Mouse (Mus musculus): ENCODE measurements around the gene Prss32.

Gene Prss32

DNA sequence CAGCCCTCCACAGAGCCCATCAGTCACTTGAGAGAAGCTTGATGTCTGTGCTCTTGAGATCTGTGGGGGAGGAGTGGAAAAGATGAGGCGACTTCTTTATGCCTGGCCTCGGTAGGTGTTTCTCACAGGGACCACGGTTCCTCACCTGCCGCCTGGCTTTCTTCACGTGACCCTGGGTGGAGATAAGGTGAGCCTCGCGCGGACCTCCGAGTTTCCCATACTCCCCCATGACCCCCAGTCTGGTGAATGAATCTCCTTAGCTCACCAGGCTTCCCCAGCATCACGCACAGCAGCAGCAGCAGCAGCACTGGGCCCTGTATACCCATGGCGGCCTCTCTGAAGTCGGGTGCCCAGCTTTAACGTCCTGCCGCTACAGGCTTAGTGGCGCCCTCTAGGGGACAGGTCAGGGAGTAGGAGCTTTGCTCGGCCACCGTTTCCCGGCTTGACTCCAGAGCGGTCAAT is at the start of gene Prss32, which contains the start of gene Prss41:
Prss32 (plus strand) TSS at position 44 of the 462 bp plus-strand sequence.
Prss41 (minus strand) TSS at position 361 of the 462 bp plus-strand sequence.
- peak; percentile 35 for DNase-seq (ENCODE audit: low read depth, low spot score)

DNA sequence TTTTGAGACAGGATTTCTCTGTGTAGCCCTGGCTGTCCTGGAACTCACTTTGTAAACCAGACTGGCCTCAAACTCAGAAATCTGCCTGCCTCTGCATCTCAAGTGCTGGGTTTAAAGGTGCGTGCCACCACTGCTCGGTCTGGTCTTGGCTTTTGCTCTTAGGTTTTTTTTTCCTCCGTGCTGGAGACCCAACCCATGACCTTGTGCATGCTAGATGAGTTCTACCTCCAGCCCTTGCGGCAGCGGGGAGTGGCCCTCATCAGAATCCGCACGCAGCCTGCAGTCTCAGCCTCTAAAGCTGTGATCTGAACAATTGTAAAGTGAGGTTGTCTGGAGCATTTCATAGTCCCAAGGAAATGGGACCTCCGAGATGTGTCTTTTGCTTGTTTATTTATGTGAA is 48.3 kb upstream of the Prss32 start:
- DNase-seq (ENCODE audit: low read depth, low spot score), result no peak

DNA sequence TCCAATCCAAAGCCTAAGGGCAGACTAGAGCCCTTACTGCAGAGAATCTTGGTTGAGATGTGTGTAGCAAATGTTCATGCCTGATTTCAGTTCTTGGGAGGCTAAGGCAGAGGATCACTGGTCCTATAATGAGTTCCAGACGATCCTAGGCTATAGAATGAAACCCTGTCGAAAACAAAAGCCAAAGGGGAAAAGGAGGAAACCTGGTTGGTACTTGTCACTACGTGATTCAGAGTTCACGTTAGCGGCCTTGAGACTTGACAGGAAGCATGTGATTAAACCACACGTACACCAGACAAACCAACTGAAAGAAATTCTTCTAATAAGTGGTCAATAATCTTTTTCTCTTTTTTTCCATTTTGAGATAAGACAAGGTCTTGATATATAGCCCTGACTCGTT is 46.3 kb upstream of the Prss32 start:
- DNase-seq (ENCODE audit: low read depth, low spot score), result no peak

DNA sequence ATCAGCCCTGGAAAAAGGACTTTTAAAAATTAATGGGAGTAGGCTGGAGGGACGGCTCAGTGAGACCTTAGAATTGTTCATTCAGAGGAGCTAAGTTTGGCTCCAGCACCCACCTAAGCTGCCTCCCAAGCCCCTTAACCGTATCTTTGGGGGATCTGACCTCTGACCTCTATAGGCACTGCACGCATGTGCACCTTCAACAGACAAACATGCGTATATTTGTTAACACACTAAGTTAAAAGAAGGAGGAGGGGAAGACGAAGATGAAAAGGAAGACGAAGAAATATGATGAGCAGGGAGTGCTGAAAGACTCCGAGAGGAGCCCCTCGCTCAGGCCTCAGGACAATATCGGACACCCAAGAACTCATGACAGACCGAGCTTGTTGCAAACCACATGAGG is 42.0 kb upstream of the Prss32 start:
- DNase-seq (ENCODE audit: low read depth, low spot score), result no peak

DNA sequence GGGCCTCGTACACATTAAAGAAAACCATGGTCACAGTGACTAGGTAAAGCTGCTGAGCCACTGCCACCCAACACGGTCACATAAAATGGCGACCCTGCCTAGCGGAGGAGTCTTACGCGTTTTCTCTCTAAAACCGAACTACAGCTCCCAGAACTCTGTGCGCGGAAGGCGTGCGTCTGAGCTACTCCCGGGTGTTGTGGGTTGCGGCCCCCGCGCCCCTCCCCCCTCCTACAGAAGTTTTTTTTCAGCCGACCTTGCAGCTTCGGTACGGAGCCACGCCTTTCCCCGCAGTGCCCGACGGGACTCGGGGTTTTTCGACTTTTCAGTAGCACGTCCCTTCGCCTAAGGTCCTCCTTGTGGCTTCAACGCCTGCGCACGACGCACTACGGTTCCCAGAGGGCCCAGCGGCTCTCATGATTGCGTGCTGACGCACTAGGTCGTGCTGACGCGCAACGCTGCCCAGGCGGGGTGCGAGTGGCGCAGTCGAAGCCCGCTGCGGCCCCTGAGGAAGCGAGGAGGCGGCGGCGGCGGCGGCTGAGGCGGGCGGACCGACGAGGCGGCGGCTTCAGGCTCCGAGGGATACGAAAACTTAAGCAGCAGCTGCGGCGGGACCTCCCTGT is 40.8 kb upstream of the Prss32 start:
- peak; percentile 98 for DNase-seq (ENCODE audit: low read depth, low spot score)

DNA sequence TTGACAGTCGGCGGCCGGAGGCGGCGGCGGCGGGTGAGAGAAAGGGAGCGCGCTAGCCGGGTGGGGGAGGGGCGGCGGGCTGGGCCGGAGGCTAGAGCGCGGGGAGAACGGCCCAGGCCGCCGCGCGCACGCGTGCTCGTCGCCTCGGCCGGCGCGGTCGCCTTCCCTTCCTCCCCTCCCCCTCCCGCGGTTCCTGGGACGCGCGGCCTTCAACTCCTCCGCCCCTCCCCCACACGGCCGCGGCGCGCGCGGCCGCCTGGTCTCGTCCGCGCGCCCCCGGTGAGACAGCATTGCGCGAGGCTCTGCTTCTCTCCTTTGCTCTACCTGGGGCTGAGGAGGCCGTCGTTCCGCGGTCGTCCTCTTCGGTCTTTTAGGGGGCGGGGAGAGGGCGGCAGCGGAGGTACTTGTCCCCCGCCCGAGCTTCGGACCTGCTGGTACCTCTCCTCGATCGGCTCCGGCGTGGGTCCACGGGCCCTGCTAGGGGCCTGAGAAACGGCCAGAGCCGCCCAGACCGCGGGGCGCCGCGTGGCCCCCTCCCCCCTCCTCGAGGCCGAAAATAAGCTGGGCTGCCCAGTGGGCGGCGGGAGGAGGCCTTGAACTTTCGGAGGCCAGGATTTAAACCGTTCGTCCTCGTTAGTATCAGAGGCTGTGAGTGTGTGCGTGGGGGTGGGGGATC is 40.2 kb upstream of the Prss32 start:
- DNase-seq (ENCODE audit: low read depth, low spot score), result peak; percentile 84

DNA sequence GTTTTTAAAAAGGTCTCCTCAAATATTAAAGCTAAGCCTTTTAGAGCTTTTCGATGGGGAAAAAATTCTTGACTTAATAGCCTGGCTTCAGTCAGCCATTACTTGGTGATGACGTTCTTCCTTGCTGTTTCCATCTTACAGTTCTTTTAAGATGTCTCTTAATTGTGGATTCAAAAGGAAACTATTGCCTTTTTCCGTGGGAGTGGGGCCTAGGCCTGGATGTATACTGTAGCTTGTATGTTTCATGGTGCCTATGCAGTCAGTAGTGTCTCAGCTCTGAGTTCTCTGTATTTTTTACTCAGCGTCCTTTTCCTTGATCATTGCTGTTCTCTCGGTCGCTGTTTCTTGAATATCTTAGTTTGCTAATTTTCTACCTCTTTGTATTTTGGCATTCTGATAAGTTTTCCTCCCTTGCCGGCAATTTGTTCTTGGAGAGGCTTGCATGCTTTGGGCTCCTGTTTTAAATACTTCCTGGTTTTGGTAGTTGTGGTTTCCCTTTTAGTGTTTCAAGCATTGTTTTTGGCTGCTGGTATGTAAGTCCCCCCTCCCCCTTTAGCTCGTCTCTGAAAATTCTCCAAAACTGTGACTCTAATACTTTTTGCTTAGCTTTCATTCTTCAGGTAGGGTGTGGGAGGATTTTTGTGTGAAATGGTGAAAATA is 39.1 kb upstream of the Prss32 start:
- no peak for DNase-seq (ENCODE audit: low read depth, low spot score)

DNA sequence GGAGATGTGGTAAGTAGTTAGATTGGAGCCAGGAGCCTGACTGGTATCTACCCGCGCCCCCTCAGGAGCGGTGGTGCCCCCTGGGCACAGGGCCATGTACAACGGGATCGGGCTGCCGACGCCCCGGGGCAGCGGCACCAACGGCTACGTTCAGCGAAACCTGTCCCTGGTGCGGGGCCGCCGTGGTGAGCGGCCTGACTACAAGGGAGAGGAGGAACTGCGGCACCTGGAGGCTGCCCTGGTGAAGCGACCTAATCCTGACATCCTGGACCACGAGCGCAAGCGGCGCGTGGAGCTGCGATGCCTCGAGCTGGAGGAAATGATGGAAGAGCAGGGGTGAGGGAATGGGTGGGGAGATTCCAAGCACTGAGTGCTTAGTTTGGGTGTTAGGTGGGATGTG is 36.8 kb upstream of the Prss32 start:
- DNase-seq (ENCODE audit: low read depth, low spot score), result no peak

DNA sequence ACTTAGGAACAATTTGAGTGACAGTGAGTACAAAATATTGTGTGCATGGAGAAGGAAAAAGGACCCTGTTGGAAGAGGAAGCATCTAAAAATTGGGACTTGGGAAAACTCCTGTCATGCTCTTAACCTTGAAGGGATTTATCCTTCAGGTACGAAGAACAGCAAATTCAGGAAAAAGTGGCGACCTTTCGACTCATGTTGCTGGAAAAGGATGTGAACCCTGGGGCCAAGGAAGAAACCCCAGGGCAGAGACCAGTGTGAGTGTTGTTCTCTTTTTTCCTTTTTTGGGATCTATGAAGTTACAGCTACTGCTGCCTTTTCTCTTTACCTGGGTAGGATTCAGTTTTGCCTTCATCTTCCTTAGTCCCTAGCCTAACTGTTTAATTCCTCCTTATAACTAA is 35.7 kb upstream of the Prss32 start:
- DNase-seq (ENCODE audit: low read depth, low spot score), result no peak

DNA sequence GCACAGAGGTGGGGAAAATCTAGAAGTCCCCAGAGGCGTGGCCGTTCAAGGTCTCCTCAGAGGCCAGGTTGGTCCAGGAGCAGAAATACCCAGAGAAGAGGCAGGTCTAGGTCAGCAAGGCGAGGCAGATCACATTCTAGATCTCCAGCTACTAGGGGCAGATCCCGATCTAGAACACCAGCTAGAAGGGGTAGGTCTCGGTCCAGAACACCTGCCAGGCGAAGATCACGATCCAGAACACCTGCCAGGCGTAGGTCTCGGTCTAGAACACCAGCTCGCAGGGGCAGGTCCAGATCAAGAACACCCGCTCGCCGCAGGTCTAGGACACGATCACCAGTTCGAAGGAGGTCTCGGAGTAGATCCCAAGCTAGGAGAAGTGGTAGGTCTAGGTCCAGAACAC is 28.0 kb upstream of the Prss32 start:
- no peak for DNase-seq (ENCODE audit: low read depth, low spot score)

DNA sequence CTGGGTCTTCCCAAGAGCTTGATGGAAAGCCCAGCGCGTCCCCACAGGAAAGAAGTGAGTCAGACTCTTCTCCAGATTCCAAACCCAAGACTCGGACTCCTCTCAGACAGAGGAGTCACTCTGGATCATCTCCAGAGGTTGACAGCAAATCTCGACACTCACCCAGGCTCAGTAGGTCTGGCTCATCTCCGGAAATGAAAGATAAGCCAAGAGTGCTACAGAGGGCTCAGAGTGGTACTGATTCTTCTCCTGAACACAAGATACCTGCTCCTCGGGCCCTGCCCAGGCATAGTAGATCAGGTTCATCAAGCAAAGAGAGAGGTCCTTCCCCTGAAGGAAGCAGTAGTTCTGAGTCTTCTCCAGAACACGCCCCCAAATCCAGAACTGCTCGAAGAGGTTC is 25.1 kb upstream of the Prss32 start:
- DNase-seq (ENCODE audit: low read depth, low spot score), result no peak

DNA sequence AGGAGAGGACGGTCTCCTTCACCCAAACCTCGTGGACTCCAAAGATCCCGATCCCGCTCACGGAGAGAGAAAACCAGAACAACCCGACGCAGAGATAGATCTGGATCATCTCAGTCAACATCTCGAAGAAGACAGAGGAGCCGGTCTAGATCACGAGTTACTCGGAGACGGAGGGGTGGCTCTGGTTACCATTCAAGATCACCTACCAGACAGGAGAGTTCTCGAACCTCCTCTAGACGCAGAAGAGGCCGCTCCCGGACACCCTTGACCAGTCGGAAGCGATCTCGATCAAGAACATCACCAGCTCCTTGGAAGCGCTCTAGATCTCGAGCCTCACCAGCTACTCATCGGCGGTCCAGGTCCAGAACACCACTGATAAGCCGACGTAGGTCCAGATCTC is 24.4 kb upstream of the Prss32 start:
- no peak for DNase-seq (ENCODE audit: low read depth, low spot score)

DNA sequence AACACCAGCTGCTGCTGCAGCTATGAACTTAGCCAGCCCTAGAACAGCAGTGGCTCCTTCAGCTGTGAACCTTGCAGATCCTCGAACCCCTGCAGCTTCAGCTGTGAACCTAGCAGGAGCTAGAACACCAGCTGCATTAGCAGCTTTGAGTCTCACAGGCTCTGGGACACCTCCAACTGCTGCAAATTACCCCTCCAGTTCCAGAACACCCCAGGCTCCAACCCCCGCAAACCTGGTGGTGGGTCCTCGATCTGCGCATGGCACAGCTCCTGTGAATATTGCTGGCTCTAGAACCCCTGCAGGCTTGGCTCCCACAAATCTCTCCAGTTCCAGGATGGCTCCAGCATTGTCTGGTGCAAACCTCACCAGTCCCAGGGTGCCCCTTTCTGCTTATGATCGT is 22.9 kb upstream of the Prss32 start:
- DNase-seq (ENCODE audit: low read depth, low spot score), result no peak

DNA sequence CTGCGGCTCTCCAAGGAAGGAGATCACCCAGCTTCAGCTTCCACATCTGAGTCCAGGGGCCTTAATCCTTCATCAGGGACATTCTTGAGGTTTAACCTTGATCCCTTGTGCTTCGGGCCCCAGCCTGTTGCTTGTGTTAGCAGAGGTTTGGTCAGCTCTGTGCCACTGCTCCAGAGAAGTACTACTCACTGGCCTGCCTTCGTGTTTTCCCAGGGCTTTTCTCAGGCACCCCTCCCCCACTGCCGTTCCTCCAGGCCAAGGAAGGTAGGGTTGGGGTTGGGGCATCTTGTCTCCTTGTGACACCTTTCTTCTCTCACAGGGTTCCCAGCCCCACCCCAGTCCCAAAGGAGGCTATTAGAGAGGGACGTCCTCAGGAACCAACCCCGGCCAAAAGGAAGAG is 21.6 kb upstream of the Prss32 start:
- DNase-seq (ENCODE audit: low read depth, low spot score), result no peak

DNA sequence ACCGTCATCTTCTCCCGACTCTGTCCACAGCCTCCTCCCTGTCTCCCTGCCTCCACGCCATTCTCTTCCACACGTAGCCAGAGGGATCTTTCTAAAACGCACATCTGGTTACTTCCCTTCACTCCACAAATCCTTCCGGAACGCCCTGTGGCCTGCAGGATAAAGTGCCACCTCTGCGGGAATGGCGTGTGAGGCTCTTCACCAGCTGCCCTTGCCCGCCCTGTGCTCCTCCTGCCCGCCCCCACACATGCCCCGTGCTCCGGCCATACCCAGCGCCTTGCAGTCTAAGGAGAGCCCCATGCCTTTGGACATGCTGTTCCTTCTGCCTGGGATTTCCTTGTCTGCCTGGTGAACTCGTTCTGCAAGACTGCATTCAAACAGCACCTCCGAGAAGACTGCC is 20.6 kb upstream of the Prss32 start:
- no peak for DNase-seq (ENCODE audit: low read depth, low spot score)

DNA sequence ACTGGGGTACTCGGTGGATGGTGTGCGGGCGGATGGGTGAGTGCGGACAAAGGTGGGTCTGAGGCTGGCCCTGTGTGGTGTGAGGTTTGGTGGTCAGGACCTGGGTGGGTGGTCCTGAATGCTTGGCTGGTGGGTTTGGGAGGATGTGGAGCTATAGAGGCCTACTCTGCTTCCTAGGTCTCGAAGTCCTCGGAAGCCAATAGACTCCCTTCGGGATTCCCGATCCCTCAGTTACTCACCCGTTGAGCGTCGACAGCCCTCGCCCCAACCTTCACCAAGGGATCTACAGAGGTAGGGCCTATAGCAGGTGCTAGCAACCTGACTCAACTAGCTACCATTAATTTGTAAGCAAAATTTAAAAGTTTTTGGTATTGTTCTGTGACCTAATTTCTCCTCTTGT is 20.0 kb upstream of the Prss32 start:
- no peak for DNase-seq (ENCODE audit: low read depth, low spot score)

DNA sequence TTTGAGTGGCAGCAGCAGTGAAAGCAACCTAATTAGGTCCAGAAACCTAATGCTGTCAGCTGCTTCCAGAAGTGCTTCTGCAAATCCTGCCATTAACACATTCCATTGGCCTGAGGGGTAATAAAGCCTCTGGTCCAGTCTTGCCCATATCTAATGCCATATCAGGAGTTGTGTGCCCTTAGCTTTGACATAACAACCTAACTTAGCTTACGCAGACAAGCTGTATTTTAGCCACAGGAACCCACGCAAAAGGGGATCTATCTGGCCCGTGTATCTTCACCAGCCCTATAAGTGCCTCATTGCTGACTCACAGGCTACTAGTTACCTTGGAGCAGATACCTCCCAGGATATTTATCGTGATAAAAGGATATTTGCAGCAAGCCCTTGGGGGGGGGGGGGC is 18.1 kb upstream of the Prss32 start:
- no peak for DNase-seq (ENCODE audit: low read depth, low spot score)

DNA sequence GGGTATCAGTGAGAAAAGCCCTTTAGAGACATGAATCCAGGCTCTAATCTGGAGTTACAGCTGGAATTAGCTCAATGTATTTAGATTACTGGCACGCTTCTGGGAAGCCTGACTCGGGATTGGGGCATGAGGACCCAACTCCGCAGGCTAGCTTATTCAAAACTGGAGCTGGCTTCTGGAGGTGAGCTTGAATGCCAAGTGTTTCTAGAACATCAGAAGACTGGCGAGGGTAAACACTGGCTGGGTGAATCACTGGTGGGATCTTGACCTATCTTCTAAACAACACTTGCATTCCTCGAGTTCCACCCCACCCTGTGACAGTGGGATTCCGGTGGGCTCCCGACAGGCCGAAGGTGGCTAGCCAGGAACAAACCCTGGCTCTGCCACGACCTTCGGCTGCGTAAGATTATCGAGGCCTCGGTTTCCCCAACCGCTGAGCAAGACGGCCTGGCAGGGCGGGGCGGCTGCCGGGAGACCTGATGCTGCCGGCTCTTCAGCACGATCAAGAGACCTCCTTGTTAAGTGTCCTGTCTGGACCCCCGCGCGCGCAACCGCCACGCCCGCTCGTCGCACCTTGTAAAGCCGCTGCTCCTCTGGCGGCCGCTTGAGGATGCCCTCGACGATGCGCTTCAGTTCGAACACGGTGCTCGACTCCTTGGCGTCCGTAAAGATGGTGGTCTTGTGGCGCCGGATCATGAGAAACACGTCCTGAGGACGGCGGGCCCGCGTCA is 15.2 kb upstream of the Prss32 start:
- no peak for DNase-seq (ENCODE audit: low read depth, low spot score)

DNA sequence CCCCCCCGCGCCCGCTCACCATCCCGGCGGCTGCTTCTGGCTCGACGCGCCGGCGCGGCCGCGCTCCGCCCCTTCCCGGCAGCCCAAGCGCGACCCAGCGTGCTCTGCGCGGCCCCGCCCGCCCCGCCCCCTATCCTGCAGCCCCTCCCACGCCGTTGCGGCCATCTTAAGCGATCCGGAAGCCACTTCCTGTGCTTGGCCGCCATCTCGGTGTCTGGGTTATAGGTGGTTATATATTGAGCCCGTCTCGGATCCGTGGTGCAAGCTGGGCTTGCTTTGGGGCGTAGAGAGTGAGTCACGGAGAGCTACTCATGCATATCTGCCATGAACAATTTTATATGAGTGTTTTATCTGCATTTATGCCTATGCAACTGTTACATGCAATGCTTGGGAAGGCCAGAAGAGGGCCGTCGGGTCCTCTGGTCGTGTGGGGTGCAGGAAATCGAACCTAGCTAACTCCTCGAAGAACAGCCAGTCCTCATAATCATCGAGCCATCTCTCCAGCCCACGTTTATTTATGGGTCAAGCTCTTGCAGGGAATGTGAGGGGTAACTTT is 14.5 kb upstream of the Prss32 start, which contains the start of gene Elob:
Elob (minus strand) TSS at position 73 of the 556 bp plus-strand sequence.
- DNase-seq (ENCODE audit: low read depth, low spot score), result peak; percentile 84

DNA sequence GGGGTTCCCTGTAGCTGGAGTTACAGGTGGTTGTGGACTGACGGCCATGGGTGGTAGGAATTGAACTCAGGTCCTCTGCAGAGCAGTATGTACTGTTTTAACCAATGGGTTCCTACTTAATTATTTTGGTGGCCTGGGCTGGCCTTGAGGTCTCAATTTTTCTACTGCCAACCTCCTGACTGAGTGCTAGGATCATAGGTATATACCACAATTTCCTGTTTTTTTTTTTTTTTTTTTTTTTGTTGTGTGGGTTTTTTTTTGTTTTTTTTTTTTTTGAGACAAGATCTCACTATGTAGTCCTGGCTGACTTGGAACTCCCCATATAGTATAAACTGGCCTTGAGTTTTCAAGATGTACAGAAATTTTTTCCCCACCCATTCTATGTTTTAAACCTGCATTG is 12.5 kb upstream of the Prss32 start:
- no peak for DNase-seq (ENCODE audit: low read depth, low spot score)

DNA sequence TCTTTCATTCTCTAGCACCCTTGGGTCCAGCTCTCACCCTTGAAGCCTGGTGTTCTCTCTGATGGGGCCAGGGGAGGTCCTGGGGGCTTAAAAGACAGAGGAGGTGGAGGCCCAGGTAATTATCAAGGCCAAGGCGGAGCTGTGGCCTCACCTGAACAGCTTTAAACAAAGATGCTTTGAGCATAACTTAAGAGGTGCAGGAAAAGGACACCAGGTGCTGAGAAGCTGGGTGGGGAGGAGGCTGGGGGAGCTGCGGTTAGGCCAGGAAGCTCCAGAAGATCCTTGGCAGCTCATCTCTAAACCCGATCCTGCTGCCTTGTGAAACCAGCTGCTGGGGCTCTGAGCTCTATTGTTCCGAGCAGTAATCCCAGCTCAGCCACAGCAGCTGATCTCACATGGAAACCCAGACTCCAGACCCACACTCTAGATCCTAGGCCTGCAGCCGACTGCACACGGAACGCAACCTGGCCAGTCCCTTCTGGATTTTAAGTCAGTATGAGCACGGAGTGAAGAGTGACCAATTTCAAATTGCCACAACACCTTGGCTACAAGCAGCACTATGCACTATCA is 7.6 kb upstream of the Prss32 start, which contains the start of gene Prss33:
Prss33 (minus strand) TSS at position 51 of the 570 bp plus-strand sequence.
- DNase-seq (ENCODE audit: low read depth, low spot score), result peak; percentile 55
